Mouse (Mus musculus): ENCODE results near the gene Slc30a1. TPM values are rescaled to one million over a fixed set of nuclear protein-coding genes. Genes with fewer than 3 reads are reported as not detected.

The Slc30a1 gene
- polyA plus RNA-seq, 1 experiment: 16.5 TPM

DNA sequence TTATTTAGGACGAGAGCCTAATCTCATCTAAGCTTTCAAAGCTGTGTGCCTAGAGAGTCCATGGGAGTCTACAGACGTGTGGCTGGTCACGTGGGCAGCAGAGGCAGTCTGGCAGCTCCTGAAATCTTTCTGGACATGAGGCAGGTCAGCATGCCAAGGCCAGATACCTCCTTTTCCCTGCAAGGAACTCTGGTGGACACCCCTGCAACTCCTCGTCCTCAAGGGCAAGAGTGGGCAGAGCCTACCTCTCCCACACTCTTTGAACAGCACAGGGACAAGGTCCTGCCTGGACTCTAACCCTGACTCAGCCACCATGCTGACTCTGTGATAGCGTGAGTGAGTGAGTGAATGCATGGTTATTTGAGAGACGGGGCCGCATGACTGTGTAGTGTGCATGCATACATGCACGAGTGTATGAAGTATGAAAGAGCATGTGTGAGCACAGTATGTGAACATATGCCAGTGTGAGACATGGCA is 42.0 kb upstream of the Slc30a1 start:
- Histone ChIP-seq H3K27ac (ENCODE audit: insufficient read depth, low read depth, low read length) (no peak overlapping the region), H3K36me3 (ENCODE audit: control insufficient read depth, insufficient read depth, low read length) (no peaks in the 10 kb centered on the region), H3K27me3 (ENCODE audit: control insufficient read depth, insufficient read depth, low read length) (no peaks in the 10 kb centered on the region), H3K4me1 (ENCODE audit: control insufficient read depth, insufficient read depth, insufficient read length, low read length) (no peaks in the 10 kb centered on the region; the same call in 1 of the 2 replicates), H3K4me3 (ENCODE audit: low read depth, low read length) (no peak overlapping the region)
- no peak for TF ChIP-seq CTCF (IDR thresholded peaks at IDR 0.05; ENCODE audit: extremely low read depth, insufficient read length, insufficient replicate concordance, low read depth, low read length)
- TF ChIP-seq POLR2A (IDR thresholded peaks at IDR 0.05; ENCODE audit: low read depth, low read length): no peak
- WGBS: 85% methylated on average over 8 of the region's 8 CpGs

DNA sequence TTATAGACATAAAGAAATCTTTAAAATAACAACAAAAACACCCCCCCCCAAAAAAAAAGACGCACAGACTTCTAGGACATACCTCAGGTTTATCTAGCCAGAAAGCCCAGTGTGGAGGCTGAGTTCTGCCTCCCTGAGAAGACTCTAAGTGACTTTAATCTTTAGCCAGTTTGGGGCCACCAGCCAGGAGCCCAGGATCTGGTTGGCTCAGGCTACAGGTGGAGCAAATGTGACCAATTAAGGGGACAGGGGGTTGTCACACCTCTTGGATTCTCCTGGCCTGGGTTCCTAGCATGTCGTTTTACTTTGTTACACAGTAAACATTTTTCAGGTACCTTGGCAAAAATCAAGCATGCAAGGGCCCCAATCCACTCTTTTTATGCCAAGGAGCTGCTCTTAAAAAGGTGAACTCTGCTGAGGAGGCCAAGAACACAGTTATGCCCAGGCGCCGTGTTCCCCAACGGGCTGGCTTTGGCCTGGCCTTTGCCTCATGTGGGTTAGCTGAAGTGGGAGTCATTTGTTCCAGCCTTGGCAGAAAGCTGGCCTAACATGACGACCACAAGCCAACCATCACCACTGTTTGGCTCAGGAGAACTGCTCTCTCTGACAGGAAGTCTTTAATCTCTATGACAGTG is 34.4 kb upstream of the Slc30a1 start:
- no peak overlapping the region for H3K27ac ChIP-seq (ENCODE audit: insufficient read depth, low read depth, low read length)
- no peaks in the 10 kb centered on the region for H3K36me3 ChIP-seq (ENCODE audit: control insufficient read depth, insufficient read depth, low read length)
- H3K4me3 ChIP-seq (ENCODE audit: low read depth, low read length): no peak overlapping the region
- WGBS: 82% methylated on average over 6 of the region's 6 CpGs
- TF ChIP-seq POLR2A (IDR thresholded peaks at IDR 0.05; ENCODE audit: low read depth, low read length): no peak
- TF ChIP-seq CTCF (IDR thresholded peaks at IDR 0.05; ENCODE audit: extremely low read depth, insufficient read length, insufficient replicate concordance, low read depth, low read length): no peak
- no peaks in the 10 kb centered on the region for H3K27me3 ChIP-seq (ENCODE audit: control insufficient read depth, insufficient read depth, low read length)
- H3K4me1 ChIP-seq (ENCODE audit: control insufficient read depth, insufficient read depth, insufficient read length, low read length): peaks cover 24% of the 10 kb centered on the region

DNA sequence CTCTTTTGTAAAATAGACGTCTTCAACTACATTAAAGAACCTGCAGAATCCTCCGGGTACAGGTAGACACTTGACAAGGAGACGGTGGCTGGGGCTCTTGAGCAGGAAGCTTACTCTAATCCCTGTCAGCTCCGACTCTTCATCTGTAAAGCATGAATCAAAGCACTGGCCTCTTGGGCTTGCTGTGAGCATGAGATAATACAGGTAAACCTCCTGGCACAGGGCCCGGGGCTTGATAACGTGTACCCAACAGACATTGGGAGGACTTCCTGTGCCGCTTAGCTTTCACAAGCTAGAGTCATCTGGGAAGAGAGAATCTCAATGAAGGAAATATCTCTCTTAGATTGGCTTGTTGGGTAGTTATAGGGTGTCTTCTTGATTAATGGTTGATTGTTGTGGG is 31.6 kb upstream of the Slc30a1 start:
- TF ChIP-seq POLR2A (IDR thresholded peaks at IDR 0.05; ENCODE audit: low read depth, low read length) (no peak), CTCF (IDR thresholded peaks at IDR 0.05; ENCODE audit: extremely low read depth, insufficient read length, insufficient replicate concordance, low read depth, low read length) (no peak)
- 26% methylated on average over 7 of the region's 7 CpGs for whole genome bisulfite sequencing
- no peaks in the 10 kb centered on the region for H3K27me3 ChIP-seq (ENCODE audit: control insufficient read depth, insufficient read depth, low read length)
- no peaks in the 10 kb centered on the region for H3K36me3 ChIP-seq (ENCODE audit: control insufficient read depth, insufficient read depth, low read length)
- peaks cover 31% of the 10 kb centered on the region for H3K4me1 ChIP-seq (ENCODE audit: control insufficient read depth, insufficient read depth, insufficient read length, low read length)
- peak overlapping the region; percentile 52 for H3K27ac ChIP-seq (ENCODE audit: insufficient read depth, low read depth, low read length)
- no peak overlapping the region for H3K4me3 ChIP-seq (ENCODE audit: low read depth, low read length)

DNA sequence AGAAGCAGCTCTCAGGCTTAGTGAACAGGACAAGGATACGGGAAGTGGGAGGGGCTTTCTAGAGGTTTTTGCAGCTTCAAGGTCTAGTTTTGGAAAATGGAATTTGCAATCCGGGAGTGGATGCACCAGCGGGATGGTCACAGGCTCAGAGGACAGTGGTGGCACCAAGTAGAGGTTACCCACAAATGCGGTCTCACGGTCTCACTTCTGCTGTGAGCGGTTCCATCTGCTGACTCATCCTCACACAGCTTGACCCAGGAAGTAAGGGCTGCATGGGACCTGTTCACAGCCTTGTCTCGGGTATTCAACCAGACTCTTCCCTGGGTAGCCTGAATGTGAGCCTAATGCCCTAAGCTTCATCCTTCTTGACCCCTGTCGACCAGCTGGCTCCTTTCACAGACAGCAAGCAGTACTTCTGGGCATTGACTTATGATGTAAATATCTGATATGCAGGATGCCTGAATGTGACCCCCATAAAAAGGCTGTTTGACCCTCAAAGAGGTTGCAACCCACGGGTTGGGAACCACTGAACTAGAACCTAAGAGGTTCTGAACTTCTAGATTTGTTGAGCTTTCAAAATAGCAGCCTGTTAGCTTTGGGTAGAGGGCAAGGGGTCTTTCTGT is 30.8 kb upstream of the Slc30a1 start:
- Histone ChIP-seq H3K27ac (ENCODE audit: insufficient read depth, low read depth, low read length) (peak overlapping the region; percentile 30; the same call in 1 of the 2 replicates), H3K27me3 (ENCODE audit: control insufficient read depth, insufficient read depth, low read length) (no peaks in the 10 kb centered on the region), H3K36me3 (ENCODE audit: control insufficient read depth, insufficient read depth, low read length) (no peaks in the 10 kb centered on the region), H3K4me1 (ENCODE audit: control insufficient read depth, insufficient read depth, insufficient read length, low read length) (peaks cover 37% of the 10 kb centered on the region), H3K4me3 (ENCODE audit: low read depth, low read length) (no peak overlapping the region; the same call in 1 of the 2 replicates)
- WGBS: 44% methylated on average over 9 of the region's 9 CpGs
- TF ChIP-seq POLR2A (IDR thresholded peaks at IDR 0.05; ENCODE audit: low read depth, low read length) (no peak), CTCF (IDR thresholded peaks at IDR 0.05; ENCODE audit: extremely low read depth, insufficient read length, insufficient replicate concordance, low read depth, low read length) (no peak)

DNA sequence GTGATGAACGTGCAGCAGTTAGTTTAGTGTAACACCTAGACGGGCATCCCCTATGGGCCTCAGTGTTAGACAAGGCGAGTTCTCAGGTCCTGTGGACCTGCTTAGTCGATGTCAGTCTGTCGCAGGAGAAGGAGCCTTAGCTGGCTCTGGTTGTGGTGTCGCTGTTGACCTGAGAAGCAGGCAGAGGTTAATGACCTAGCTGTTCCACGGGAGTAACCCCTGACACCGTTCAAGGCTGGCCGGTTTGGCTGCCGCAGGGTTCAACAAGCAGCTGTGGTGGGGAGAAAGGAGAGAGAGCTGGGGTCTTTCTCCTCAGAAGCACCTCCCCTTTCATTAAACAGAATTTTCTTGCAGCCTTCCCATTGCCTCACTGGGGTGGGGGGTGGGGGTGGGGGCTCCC is 28.9 kb upstream of the Slc30a1 start:
- Histone ChIP-seq H3K4me1 (ENCODE audit: control insufficient read depth, insufficient read depth, insufficient read length, low read length) (peaks cover 46% of the 10 kb centered on the region), H3K27me3 (ENCODE audit: control insufficient read depth, insufficient read depth, low read length) (no peaks in the 10 kb centered on the region), H3K27ac (ENCODE audit: insufficient read depth, low read depth, low read length) (no peak overlapping the region), H3K36me3 (ENCODE audit: control insufficient read depth, insufficient read depth, low read length) (no peaks in the 10 kb centered on the region), H3K4me3 (ENCODE audit: low read depth, low read length) (no peak overlapping the region)
- TF ChIP-seq POLR2A (IDR thresholded peaks at IDR 0.05; ENCODE audit: low read depth, low read length) (no peak), CTCF (IDR thresholded peaks at IDR 0.05; ENCODE audit: extremely low read depth, insufficient read length, insufficient replicate concordance, low read depth, low read length) (no peak)
- 88% methylated on average over 10 of the region's 10 CpGs for WGBS

DNA sequence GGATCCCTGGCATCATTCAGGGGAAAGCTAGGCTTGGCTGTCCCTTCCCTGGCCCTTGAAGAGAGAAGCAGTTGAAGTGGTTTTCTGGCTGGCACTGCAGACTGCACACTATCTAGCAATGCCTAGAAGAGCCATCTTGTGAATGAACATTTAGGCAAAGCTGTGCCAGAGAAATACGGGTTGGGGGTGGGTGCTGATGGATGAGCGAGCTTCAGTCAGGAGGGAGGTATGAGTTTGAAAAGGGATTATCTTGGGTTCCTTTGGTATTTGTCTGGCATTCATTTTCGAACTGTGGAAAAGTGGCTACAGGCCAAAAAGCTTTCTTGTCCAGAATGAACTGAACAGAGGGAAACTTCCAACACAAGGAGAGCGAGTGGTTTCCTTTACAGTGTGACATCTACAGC is 28.0 kb upstream of the Slc30a1 start:
- WGBS: 84% methylated on average over 4 of the region's 4 CpGs
- TF ChIP-seq CTCF (IDR thresholded peaks at IDR 0.05; ENCODE audit: extremely low read depth, insufficient read length, insufficient replicate concordance, low read depth, low read length) (no peak), POLR2A (IDR thresholded peaks at IDR 0.05; ENCODE audit: low read depth, low read length) (no peak)
- Histone ChIP-seq H3K4me3 (ENCODE audit: low read depth, low read length) (no peak overlapping the region), H3K4me1 (ENCODE audit: control insufficient read depth, insufficient read depth, insufficient read length, low read length) (peaks cover 44% of the 10 kb centered on the region), H3K27ac (ENCODE audit: insufficient read depth, low read depth, low read length) (no peak overlapping the region), H3K27me3 (ENCODE audit: control insufficient read depth, insufficient read depth, low read length) (no peaks in the 10 kb centered on the region), H3K36me3 (ENCODE audit: control insufficient read depth, insufficient read depth, low read length) (no peaks in the 10 kb centered on the region)

DNA sequence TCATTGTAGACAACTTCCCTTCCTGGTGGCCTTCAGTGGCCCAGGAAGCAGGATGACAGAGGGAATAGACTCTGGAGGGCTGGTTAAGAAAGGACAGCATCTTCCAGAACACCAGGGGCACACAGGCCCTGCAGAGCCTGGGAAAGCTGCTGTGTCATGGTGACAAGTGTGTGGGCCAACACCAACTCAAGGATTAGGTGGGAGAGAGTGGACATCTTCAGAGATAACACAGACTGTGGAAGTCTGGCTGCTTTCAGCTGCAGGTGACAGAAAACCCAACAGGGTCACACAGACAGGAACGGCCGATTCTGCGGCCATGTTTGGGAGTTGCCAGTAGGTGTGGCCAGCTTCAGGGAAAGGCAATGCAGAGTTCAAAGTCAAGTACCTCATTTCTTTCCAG is 26.3 kb upstream of the Slc30a1 start:
- peak overlapping the region; percentile 88 for H3K27ac ChIP-seq (ENCODE audit: insufficient read depth, low read depth, low read length)
- no peaks in the 10 kb centered on the region for H3K27me3 ChIP-seq (ENCODE audit: control insufficient read depth, insufficient read depth, low read length)
- no peaks in the 10 kb centered on the region for H3K36me3 ChIP-seq (ENCODE audit: control insufficient read depth, insufficient read depth, low read length)
- peaks cover 35% of the 10 kb centered on the region for H3K4me1 ChIP-seq (ENCODE audit: control insufficient read depth, insufficient read depth, insufficient read length, low read length)
- WGBS: 33% methylated on average over 3 of the region's 3 CpGs
- TF ChIP-seq POLR2A (IDR thresholded peaks at IDR 0.05; ENCODE audit: low read depth, low read length) (no peak), CTCF (IDR thresholded peaks at IDR 0.05; ENCODE audit: extremely low read depth, insufficient read length, insufficient replicate concordance, low read depth, low read length) (no peak)
- no peak overlapping the region for H3K4me3 ChIP-seq (ENCODE audit: low read depth, low read length)

Measured in small intestine, adult 2 months (tissue).